Comparison of ENCODE assay signal across 9 mouse cellular contexts in genomic region chr7:44814423-44814822, GRCm38 (mm10). TPM values are rescaled to one million over a fixed set of nuclear protein-coding genes. Genes with fewer than 3 reads are reported as not detected.
DNase-seq lines count a peak whose midpoint lies in the region; ATAC-seq and TF ChIP-seq lines count a peak whose summit lies in the region.
"Had no signal": no experiment of that assay in that cellular context is flagged by ENCODE, and none has a peak within 500 bp of the region (broad histone marks: within the 10 kb centered on the region; RNA-seq: fewer than 3 reads in every experiment).

No protein-coding gene starts in this region.

- no peaks in the 10 kb centered on the region for H3K9me3 ChIP-seq in intestine, embryonic 15.5 days
- no peaks in the 10 kb centered on the region for H3K9me3 ChIP-seq in intestine, postnatal 0 days (ENCODE audit: control insufficient read depth)

- H3K4me1 ChIP-seq in intestine, embryonic 15.5 days (replicated peaks) = peaks cover 26% of the 10 kb centered on the region
- peaks cover 7% of the 10 kb centered on the region for H3K4me1 ChIP-seq in intestine, postnatal 0 days (replicated peaks; ENCODE audit: control insufficient read depth, insufficient read depth, low read length)
- peaks cover 10% of the 10 kb centered on the region for H3K4me1 ChIP-seq in testis, adult 2 months (ENCODE audit: control insufficient read depth, insufficient read depth, low read length)

- no peaks in the 10 kb centered on the region for H3K27me3 ChIP-seq in intestine, embryonic 15.5 days (replicated peaks)
- H3K27me3 ChIP-seq in intestine, postnatal 0 days (replicated peaks; ENCODE audit: control insufficient read depth, insufficient read depth, low read length) = no peaks in the 10 kb centered on the region
- no peaks in the 10 kb centered on the region for H3K27me3 ChIP-seq in testis, adult 2 months (ENCODE audit: control insufficient read depth, insufficient read depth, low read length)

- H3K4me2 ChIP-seq in intestine, embryonic 15.5 days (replicated peaks) = peak overlapping the region; percentile 64; the same call in 1 of the 2 replicates
- no peak overlapping the region for H3K4me2 ChIP-seq in intestine, postnatal 0 days (replicated peaks; ENCODE audit: low read depth)

- no peak overlapping the region for H3K27ac ChIP-seq in intestine, embryonic 15.5 days
- H3K27ac ChIP-seq in intestine, postnatal 0 days (ENCODE audit: low read depth, low read length) = no peak overlapping the region
- H3K27ac ChIP-seq in testis, adult 2 months (ENCODE audit: control insufficient read depth, insufficient read depth, low read depth, low read length) = 0 out of 2 replicates have a peak overlapping the region, but pooled peaks have one; percentile 10

- DNase-seq in cerebellum, adult 9-10 months = peak; percentile 40
- DNase-seq in cerebellum, adult 8-10 months = no peak
- no peak for DNase-seq in testis, postnatal 14 days (ENCODE audit: low spot score)
- DNase-seq in testis, postnatal 10 days (ENCODE audit: low spot score) = peak; percentile 38
- DNase-seq in left cerebral cortex, postnatal 25 days (ENCODE audit: low spot score in 2 of 2) = no peak
- DNase-seq: right cerebral cortex, postnatal 4 days had no signal

- intact Hi-C loops in left cerebral cortex, postnatal 25 days (cut with DNase I) = loop anchor here (2.0 to 5.0 kb wide), 2 partner anchors 42 to 66 kb away; partner anchors contain the start of gene Vrk3

- peak overlapping the region; percentile 71; the same call in 1 of the 2 replicates for H3K4me3 ChIP-seq in intestine, embryonic 15.5 days (replicated peaks)
- H3K4me3 ChIP-seq in intestine, postnatal 0 days (ENCODE audit: low read depth, low read length) = no peak overlapping the region
- H3K4me3 ChIP-seq in testis, adult 2 months (ENCODE audit: control insufficient read depth, low read depth, low read length) = peak overlapping the region; percentile 99

- no peak overlapping the region for H3K9ac ChIP-seq in intestine, embryonic 15.5 days
- H3K9ac ChIP-seq in intestine, postnatal 0 days (ENCODE audit: low read depth, low read length) = no peak overlapping the region

- H3K36me3 ChIP-seq in intestine, embryonic 15.5 days = 0 out of 2 replicates have a peak, but pooled peaks cover 7% of the 10 kb centered on the region
- peaks cover 32% of the 10 kb centered on the region for H3K36me3 ChIP-seq in intestine, postnatal 0 days (ENCODE audit: control insufficient read depth, insufficient read depth)
- H3K36me3 ChIP-seq in testis, adult 2 months (ENCODE audit: control insufficient read depth, insufficient read depth, low read length) = peaks cover 3% of the 10 kb centered on the region; the same call in 1 of the 2 replicates

- no peak for TF ChIP-seq CTCF in intestine, postnatal 0 days (IDR thresholded peaks at IDR 0.05; ENCODE audit: low read depth)
- TF ChIP-seq CTCF in testis, adult 2 months (IDR thresholded peaks at IDR 0.05; ENCODE audit: control insufficient read depth, insufficient read depth, insufficient replicate concordance, low read depth, low read length) = no peak

- WGBS in intestine, embryonic 15.5 days = 73% methylated on average over 4 of the region's 4 CpGs
- WGBS in intestine, postnatal 0 days = 91% methylated on average over 4 of the region's 4 CpGs

- no peak; the same call in 1 of the 2 replicates for TF ChIP-seq POLR2A in testis, adult 2 months (IDR thresholded peaks at IDR 0.05; ENCODE audit: control insufficient read depth, low read depth, low read length)

- no peak for ATAC-seq in intestine, embryonic 15.5 days
- ATAC-seq in intestine, postnatal 0 days = no peak

RNA-seq across cellular contexts. Expression of gene Nup62, which starts 1.5 kb away (rescaled TPM):
- 87.4 and 89.2 TPM in 2 replicates for polyA plus RNA-seq in intestine, embryonic 15.5 days (2015; fragmentation: Nextera tagmentation; extraction: Ambion mirVana)
- 28.0 and 28.1 TPM in 2 replicates for polyA plus RNA-seq in intestine, postnatal 0 days (2015; fragmentation: Nextera tagmentation; extraction: Ambion mirVana)
- 181 and 183 TPM in 2 replicates for polyA plus RNA-seq in testis, adult 2 months (2012; rRNA removed)
- total RNA-seq in left cerebral cortex, postnatal 25 days (2021) = 10 to 100 TPM; 27.3 to 30.4 TPM

RNA-seq across cellular contexts. Expression of gene Il4i1, which starts 1.8 kb away (rescaled TPM):
- polyA plus RNA-seq in intestine, embryonic 15.5 days (2015; fragmentation: Nextera tagmentation; extraction: Ambion mirVana) = 0.78 and 1.5 TPM in 2 replicates
- polyA plus RNA-seq in intestine, postnatal 0 days (2015; fragmentation: Nextera tagmentation; extraction: Ambion mirVana) = 0.82 and 0.89 TPM in 2 replicates
- 97.2 and 97.6 TPM in 2 replicates for polyA plus RNA-seq in testis, adult 2 months (2012; rRNA removed)
- 1 to 10 TPM; 1.9 to 2.4 TPM for total RNA-seq in left cerebral cortex, postnatal 25 days (2021)

RNA-seq across cellular contexts. Expression of gene Atf5, which starts 2.0 kb away (rescaled TPM):
- polyA plus RNA-seq in intestine, embryonic 15.5 days (2015; fragmentation: Nextera tagmentation; extraction: Ambion mirVana) = 6.2 and 6.6 TPM in 2 replicates
- 6.5 and 6.6 TPM in 2 replicates for polyA plus RNA-seq in intestine, postnatal 0 days (2015; fragmentation: Nextera tagmentation; extraction: Ambion mirVana)
- polyA plus RNA-seq in testis, adult 2 months (2012; rRNA removed) = 21.6 TPM in 2 replicates
- total RNA-seq in left cerebral cortex, postnatal 25 days (2021) = 10 to 100 TPM; 23.3 to 25.5 TPM

RNA-seq across cellular contexts. Expression of gene Akt1s1, which starts 34.4 kb away (rescaled TPM):
- 112 and 116 TPM in 2 replicates for polyA plus RNA-seq in intestine, embryonic 15.5 days (2015; fragmentation: Nextera tagmentation; extraction: Ambion mirVana)
- polyA plus RNA-seq in intestine, postnatal 0 days (2015; fragmentation: Nextera tagmentation; extraction: Ambion mirVana) = 71.6 and 76.5 TPM in 2 replicates
- 31.5 and 35.7 TPM in 2 replicates for polyA plus RNA-seq in testis, adult 2 months (2012; rRNA removed)
- total RNA-seq in left cerebral cortex, postnatal 25 days (2021) = 10 to 100 TPM; 78.5 to 79.1 TPM

RNA-seq across cellular contexts. Expression of gene Tbc1d17, which starts 34.5 kb away (rescaled TPM):
- polyA plus RNA-seq in intestine, embryonic 15.5 days (2015; fragmentation: Nextera tagmentation; extraction: Ambion mirVana) = 71.0 and 71.3 TPM in 2 replicates
- polyA plus RNA-seq in intestine, postnatal 0 days (2015; fragmentation: Nextera tagmentation; extraction: Ambion mirVana) = 47.4 and 48.5 TPM in 2 replicates
- 24.4 and 28.5 TPM in 2 replicates for polyA plus RNA-seq in testis, adult 2 months (2012; rRNA removed)
- 10 to 100 TPM; 61.6 to 72.9 TPM for total RNA-seq in left cerebral cortex, postnatal 25 days (2021)

Comparison
In these comparisons a context has a peak if more than half of its experiments do, and no peak if none do; other contexts are left out.
1. DNase-seq: peak in cerebellum, adult 9-10 months (single experiment) and testis, postnatal 10 days (single experiment); none in cerebellum, adult 8-10 months (single experiment), testis, postnatal 14 days (single experiment) and left cerebral cortex, postnatal 25 days (0 of 2).
2. RNA of gene Il4i1, which starts 1.8 kb away (polyA plus RNA-seq): 97.2 to 97.6 TPM in testis, adult 2 months; 0.82 to 0.89 TPM in intestine, postnatal 0 days and 0.78 to 1.5 TPM in intestine, embryonic 15.5 days; every median in the first group is over 10 times any median in the second.